Comparison of ENCODE assay signal across 9 mouse cellular contexts in genomic region chr1:154788069-154788468, GRCm38 (mm10).
DNase-seq lines count a peak whose midpoint lies in the region; ATAC-seq and TF ChIP-seq lines count a peak whose summit lies in the region.
"Had no signal": no experiment of that assay in that cellular context is flagged by ENCODE, and none has a peak within 500 bp of the region (broad histone marks: within the 10 kb centered on the region; RNA-seq: fewer than 3 reads in every experiment).

No protein-coding gene starts in this region.

- no peak overlapping the region for H3K4me3 ChIP-seq in bone marrow, adult 2 months (replicated peaks; ENCODE audit: control insufficient read depth, low read depth, low read length)
- no peak overlapping the region for H3K4me3 ChIP-seq in forebrain, embryonic 10.5 days
- H3K4me3 ChIP-seq in hindbrain, embryonic 10.5 days: no peak overlapping the region
- H3K4me3 ChIP-seq: megakaryocyte, embryonic 14.5 days had no signal

- H3K4me1 ChIP-seq in bone marrow, adult 2 months (ENCODE audit: control insufficient read depth, insufficient read depth, low read length): peaks cover 7% of the 10 kb centered on the region; the same call in 1 of the 2 replicates
- H3K4me1 ChIP-seq in forebrain, embryonic 10.5 days: peaks cover 21% of the 10 kb centered on the region
- H3K4me1 ChIP-seq in hindbrain, embryonic 10.5 days (replicated peaks): peaks cover 16% of the 10 kb centered on the region

- no peaks in the 10 kb centered on the region for H3K36me3 ChIP-seq in forebrain, embryonic 10.5 days (replicated peaks)
- no peaks in the 10 kb centered on the region for H3K36me3 ChIP-seq in hindbrain, embryonic 10.5 days

- peak; percentile 16 for DNase-seq in MEL-GATA-1-ER (ENCODE audit: extremely low read depth, low read depth)
- DNase-seq in forebrain, embryonic 10.5 days (ENCODE audit: extremely low spot score, low spot score): peak; percentile 77
- DNase-seq in hindbrain, embryonic 10.5 days (ENCODE audit: low spot score): peak; percentile 79
- peak; percentile 69 for DNase-seq in left cerebral cortex, adult 11 months (ENCODE audit: low spot score)
- DNase-seq in right cerebral cortex, postnatal 14 days: peak; percentile 89

- 13% methylated on average over 5 of the region's 5 CpGs for WGBS in bone marrow, adult 2 months
- 14% methylated on average over 5 of the region's 5 CpGs for WGBS in forebrain, embryonic 10.5 days
- WGBS in hindbrain, embryonic 10.5 days: 10% methylated on average over 5 of the region's 5 CpGs

- ATAC-seq in megakaryocyte, adult 5-6 weeks (ENCODE audit: poor library complexity, severe bottlenecking): peak; percentile 50
- no peak for ATAC-seq in erythroid progenitor cell, adult 5-6 weeks (replicated peaks; ENCODE audit: low FRiP score, poor library complexity, severe bottlenecking)

- TF ChIP-seq CTCF in bone marrow, adult 2 months (IDR thresholded peaks at IDR 0.05; ENCODE audit: control insufficient read depth, insufficient read depth, low read length): peak; percentile 89

- H3K27ac ChIP-seq in bone marrow, adult 2 months (ENCODE audit: control insufficient read depth, insufficient read depth, low read depth, low read length, poor library complexity): no peak overlapping the region
- H3K27ac ChIP-seq in forebrain, embryonic 10.5 days: no peak overlapping the region
- H3K27ac ChIP-seq in hindbrain, embryonic 10.5 days: no peak overlapping the region

- H3K9me3 ChIP-seq in forebrain, embryonic 10.5 days: no peaks in the 10 kb centered on the region
- no peaks in the 10 kb centered on the region for H3K9me3 ChIP-seq in hindbrain, embryonic 10.5 days
- H3K9me3 ChIP-seq: megakaryocyte, embryonic 14.5 days had no signal

- no peak for TF ChIP-seq POLR2A in bone marrow, adult 2 months (IDR thresholded peaks at IDR 0.05; ENCODE audit: borderline replicate concordance, control insufficient read depth, low read depth, low read length)

- H3K27me3 ChIP-seq in forebrain, embryonic 10.5 days (ENCODE audit: poor library complexity, severe bottlenecking): peaks cover 25% of the 10 kb centered on the region
- H3K27me3 ChIP-seq in hindbrain, embryonic 10.5 days (ENCODE audit: insufficient read depth, poor library complexity, severe bottlenecking): peaks cover 18% of the 10 kb centered on the region

Comparison
In these comparisons a context has a peak if more than half of its experiments do, and no peak if none do; other contexts are left out.
1. DNase-seq: peak in every context shown above with its lines; median percentile 89 in right cerebral cortex, postnatal 14 days; 79 in hindbrain, embryonic 10.5 days; 77 in forebrain, embryonic 10.5 days; 69 in left cerebral cortex, adult 11 months; 16 in MEL-GATA-1-ER.